Mouse (Mus musculus): ENCODE data around the gene Cyp2w1. TPM values are rescaled to one million over a fixed set of nuclear protein-coding genes. Genes with fewer than 3 reads are reported as not detected.

Cyp2w1 gene
- not detected in 2 replicates for total RNA-seq (2017)

GRCm38 (mm10) chr5:139352317-139352716, at the start of gene Cyp2w1:
TSS of gene Cyp2w1 (plus strand) at chr5:139352617.
- ATAC-seq (ENCODE audit: extremely low read depth, insufficient number of reproducible peaks, low FRiP score, poor library complexity, severe bottlenecking) = no peak

GRCm38 (mm10) chr5:139303646-139304061, 48.8 kb upstream of the Cyp2w1 start:
- peak; percentile 15; the same call in 1 of the 2 replicates for ATAC-seq (ENCODE audit: extremely low read depth, insufficient number of reproducible peaks, low FRiP score, poor library complexity, severe bottlenecking)

- ATAC-seq (ENCODE audit: extremely low read depth, insufficient number of reproducible peaks, low FRiP score, poor library complexity, severe bottlenecking) = peak; percentile 52; the same call in 1 of the 2 replicates
These were observed 42.5 kb upstream of the Cyp2w1 start for GRCm38 (mm10) chr5:139309946-139310345.

GRCm38 (mm10) chr5:139310477-139310876, 41.9 kb upstream of the Cyp2w1 start:
- no peak for ATAC-seq (ENCODE audit: extremely low read depth, insufficient number of reproducible peaks, low FRiP score, poor library complexity, severe bottlenecking)

GRCm38 (mm10) chr5:139311822-139312221, 40.6 kb upstream of the Cyp2w1 start:
- ATAC-seq (ENCODE audit: extremely low read depth, insufficient number of reproducible peaks, low FRiP score, poor library complexity, severe bottlenecking) = no peak

- ATAC-seq (ENCODE audit: extremely low read depth, insufficient number of reproducible peaks, low FRiP score, poor library complexity, severe bottlenecking) = no peak
These were observed 38.9 kb upstream of the Cyp2w1 start for GRCm38 (mm10) chr5:139313536-139313935.

- no peak for ATAC-seq (ENCODE audit: extremely low read depth, insufficient number of reproducible peaks, low FRiP score, poor library complexity, severe bottlenecking)
These were observed 37.3 kb upstream of the Cyp2w1 start for GRCm38 (mm10) chr5:139314941-139315642.

- no peak for ATAC-seq (ENCODE audit: extremely low read depth, insufficient number of reproducible peaks, low FRiP score, poor library complexity, severe bottlenecking)
These were observed 35.3 kb upstream of the Cyp2w1 start for GRCm38 (mm10) chr5:139316982-139317675.

- no peak for ATAC-seq (ENCODE audit: extremely low read depth, insufficient number of reproducible peaks, low FRiP score, poor library complexity, severe bottlenecking)
These were observed 34.5 kb upstream of the Cyp2w1 start for GRCm38 (mm10) chr5:139317751-139318504.

GRCm38 (mm10) chr5:139320424-139320823, 32.0 kb upstream of the Cyp2w1 start:
- ATAC-seq (ENCODE audit: extremely low read depth, insufficient number of reproducible peaks, low FRiP score, poor library complexity, severe bottlenecking) = no peak

- ATAC-seq (ENCODE audit: extremely low read depth, insufficient number of reproducible peaks, low FRiP score, poor library complexity, severe bottlenecking) = no peak
These were observed 31.1 kb upstream of the Cyp2w1 start for GRCm38 (mm10) chr5:139321331-139321730.

- no peak for ATAC-seq (ENCODE audit: extremely low read depth, insufficient number of reproducible peaks, low FRiP score, poor library complexity, severe bottlenecking)
These were observed 29.0 kb upstream of the Cyp2w1 start for GRCm38 (mm10) chr5:139323260-139323924.

GRCm38 (mm10) chr5:139324045-139324491, 28.3 kb upstream of the Cyp2w1 start:
- ATAC-seq (ENCODE audit: extremely low read depth, insufficient number of reproducible peaks, low FRiP score, poor library complexity, severe bottlenecking) = peak; percentile 20; the same call in 1 of the 2 replicates

GRCm38 (mm10) chr5:139324691-139325394, 27.6 kb upstream of the Cyp2w1 start:
- peak; percentile 57 for ATAC-seq (ENCODE audit: extremely low read depth, insufficient number of reproducible peaks, low FRiP score, poor library complexity, severe bottlenecking)

- peak; percentile 28 for ATAC-seq (ENCODE audit: extremely low read depth, insufficient number of reproducible peaks, low FRiP score, poor library complexity, severe bottlenecking)
These were observed 26.9 kb upstream of the Cyp2w1 start, which contains the start of gene Adap1 for GRCm38 (mm10) chr5:139325395-139325966. TSS of gene Adap1 (minus strand) at chr5:139325622.

- ATAC-seq (ENCODE audit: extremely low read depth, insufficient number of reproducible peaks, low FRiP score, poor library complexity, severe bottlenecking) = no peak
These were observed 26.2 kb upstream of the Cyp2w1 start for GRCm38 (mm10) chr5:139326111-139326696.

GRCm38 (mm10) chr5:139326986-139327633, 25.3 kb upstream of the Cyp2w1 start:
- no peak for ATAC-seq (ENCODE audit: extremely low read depth, insufficient number of reproducible peaks, low FRiP score, poor library complexity, severe bottlenecking)

All from neutrophil, adult 5-6 weeks (primary cell).